Mouse (Mus musculus) heart, adult 2 months (tissue): ENCODE data around the gene Aldh8a1. TPM values are rescaled to one million over a fixed set of nuclear protein-coding genes. Genes with fewer than 3 reads are reported as not detected.

Source experiments
- DNase-seq, 2 experiments: peaks; one replicate each; pipeline ENCODE4 v3.0.0; 2021
- H3K27ac ChIP-seq: fragments of 200-600 bp; 2 replicates; pipeline ENCODE4 v1.8.1; 2022
- H3K27me3 ChIP-seq: fragments of 200-500 bp; 2 replicates; pipeline ENCODE4 v1.6.1; 2012; ENCODE audit warnings: mild to moderate bottlenecking, low read length, inconsistent platforms, mixed read lengths; ENCODE audit not compliant: control insufficient read depth, insufficient read depth
- H3K36me3 ChIP-seq: fragments of 200-500 bp; 2 replicates; pipeline ENCODE4 v1.6.1; 2012; ENCODE audit warnings: low read length, inconsistent platforms; ENCODE audit not compliant: control insufficient read depth, insufficient read depth
- H3K4me1 ChIP-seq: fragments of 200-500 bp; 2 replicates; pipeline ENCODE4 v1.6.1; 2011; ENCODE audit warnings: low read length; ENCODE audit not compliant: control insufficient read depth, insufficient read depth
- H3K4me3 ChIP-seq: fragments of 200-600 bp; 2 replicates; pipeline ENCODE4 v1.8.1; 2022
- H3K79me2 ChIP-seq: fragments of 200-500 bp; replicated peaks from 2 replicates; pipeline ENCODE4 v1.6.1; 2012; ENCODE audit warnings: mild to moderate bottlenecking, inconsistent platforms, low read length, moderate library complexity, mixed read lengths; ENCODE audit not compliant: control insufficient read depth, insufficient read depth
- H3K9ac ChIP-seq: fragments of 200-500 bp; 2 replicates; pipeline ENCODE4 v1.6.1; 2012; ENCODE audit warnings: low read depth, mild to moderate bottlenecking, control low read depth, inconsistent platforms, low read length, mixed read lengths
- CTCF ChIP-seq: fragments of 200-600 bp; IDR thresholded peaks from 2 replicates; pipeline ENCODE4 v1.8.1; 2022; ENCODE audit warnings: antibody characterized with exemption, mild to moderate bottlenecking, moderate library complexity
- EP300 ChIP-seq: fragments of 200-500 bp; IDR thresholded peaks from 2 replicates; pipeline ENCODE4 v1.6.1; 2011; ENCODE audit warnings: low read depth, low read length, control low read depth; ENCODE audit not compliant: insufficient read depth
- POLR2A ChIP-seq: fragments of 200-500 bp; IDR thresholded peaks from 2 replicates; pipeline ENCODE4 v1.6.1; 2011; ENCODE audit warnings: mild to moderate bottlenecking, low read depth, low read length, control low read depth; ENCODE audit not compliant: insufficient read depth
- WGBS: fragments of 180-500 bp; shearing (Covaris S2); methylation state at CpG from one replicate; pipeline ENCODE4 v1.1.7; 2018; 5-methylcytosine and 5-hydroxymethylcytosine counted together
- intact Hi-C: fragments of 180-260 bp; cut with DNase I; formaldehyde crosslinking; loops from one replicate; pipeline ENCODE4 v1.15.1; 2025
- polyA plus RNA-seq: library from polyadenylated mRNA; depleted of rRNA; stranded (reverse); fragments of >200 nt; gene quantifications from 2 replicates; pipeline ENCODE4 v1.2.3, GENCODE M21; 2012
- total RNA-seq, 2 experiments: library from RNA; stranded (reverse); gene quantifications; 2 replicates each; pipeline ENCODE4 v1.2.3; 2021

Aldh8a1 gene
- total and polyA plus RNA-seq, 3 experiments: not detected

- intact Hi-C loops: no loop called here
These were observed 34.6 kb upstream of the Aldh8a1 start for GRCm38 (mm10) chr10:21342331-21343005.

GRCm38 (mm10) chr10:21347332-21347731 lies 29.8 kb upstream of the Aldh8a1 start:
- Histone ChIP-seq H3K79me2 (no peaks in the 10 kb centered on the region), H3K4me1 (no peaks in the 10 kb centered on the region), H3K36me3 (no peaks in the 10 kb centered on the region), H3K27me3 (no peaks in the 10 kb centered on the region), H3K4me3 (no peak overlapping the region), H3K27ac (no peak overlapping the region), H3K9ac (no peak overlapping the region)
- 98% methylated on average over 4 of the region's 4 CpGs for WGBS
- intact Hi-C loops: no loop called here
- TF ChIP-seq POLR2A: no peak
- TF ChIP-seq EP300: no peak
- no peak for TF ChIP-seq CTCF
- DNase-seq: no peak

More at GRCm38 (mm10) chr10:21342331-21343005, 34.6 kb upstream of the Aldh8a1 start:
- Histone ChIP-seq H3K27ac (no peak overlapping the region), H3K36me3 (no peaks in the 10 kb centered on the region), H3K27me3 (no peaks in the 10 kb centered on the region), H3K4me3 (no peak overlapping the region), H3K79me2 (no peaks in the 10 kb centered on the region), H3K4me1 (no peaks in the 10 kb centered on the region), H3K9ac (no peak overlapping the region)
- WGBS: 90% methylated on average over 11 of the region's 11 CpGs
- TF ChIP-seq POLR2A (no peak), EP300 (no peak), CTCF (no peak)
- DNase-seq: no peak

GRCm38 (mm10) chr10:21349449-21349848 lies 27.6 kb upstream of the Aldh8a1 start:
- 92% methylated on average over 5 of the region's 5 CpGs for WGBS
- Histone ChIP-seq H3K27ac (no peak overlapping the region), H3K79me2 (no peaks in the 10 kb centered on the region), H3K27me3 (no peaks in the 10 kb centered on the region), H3K4me3 (no peak overlapping the region), H3K9ac (no peak overlapping the region), H3K36me3 (no peaks in the 10 kb centered on the region), H3K4me1 (no peaks in the 10 kb centered on the region)
- DNase-seq: no peak
- no peak for TF ChIP-seq EP300
- TF ChIP-seq POLR2A: no peak
- TF ChIP-seq CTCF: no peak
- intact Hi-C loops: no loop called here

- Histone ChIP-seq H3K27me3 (no peaks in the 10 kb centered on the region), H3K36me3 (no peaks in the 10 kb centered on the region), H3K9ac (no peak overlapping the region), H3K4me1 (no peaks in the 10 kb centered on the region), H3K27ac (no peak overlapping the region), H3K79me2 (no peaks in the 10 kb centered on the region), H3K4me3 (no peak overlapping the region)
- TF ChIP-seq EP300 (no peak), CTCF (no peak), POLR2A (no peak)
- no peak for DNase-seq
- WGBS: 95% methylated on average over 2 of the region's 2 CpGs
- intact Hi-C loops: no loop called here
These were observed 27.1 kb upstream of the Aldh8a1 start for GRCm38 (mm10) chr10:21349946-21350345.

GRCm38 (mm10) chr10:21350531-21351515 lies 26.3 kb upstream of the Aldh8a1 start:
- H3K4me1 ChIP-seq: no peaks in the 10 kb centered on the region

More at GRCm38 (mm10) chr10:21350531-21351515, 26.3 kb upstream of the Aldh8a1 start:
- Histone ChIP-seq H3K9ac (no peak overlapping the region), H3K36me3 (no peaks in the 10 kb centered on the region), H3K27ac (no peak overlapping the region), H3K79me2 (no peaks in the 10 kb centered on the region), H3K27me3 (no peaks in the 10 kb centered on the region), H3K4me3 (no peak overlapping the region)
- intact Hi-C loops: no loop called here
- 85% methylated on average over 11 of the region's 11 CpGs for WGBS
- no peak for TF ChIP-seq POLR2A
- no peak for TF ChIP-seq EP300
- no peak for TF ChIP-seq CTCF
- no peak for DNase-seq
